Mouse (Mus musculus): ENCODE results near the gene Lpar1.

Gene Lpar1

DNA sequence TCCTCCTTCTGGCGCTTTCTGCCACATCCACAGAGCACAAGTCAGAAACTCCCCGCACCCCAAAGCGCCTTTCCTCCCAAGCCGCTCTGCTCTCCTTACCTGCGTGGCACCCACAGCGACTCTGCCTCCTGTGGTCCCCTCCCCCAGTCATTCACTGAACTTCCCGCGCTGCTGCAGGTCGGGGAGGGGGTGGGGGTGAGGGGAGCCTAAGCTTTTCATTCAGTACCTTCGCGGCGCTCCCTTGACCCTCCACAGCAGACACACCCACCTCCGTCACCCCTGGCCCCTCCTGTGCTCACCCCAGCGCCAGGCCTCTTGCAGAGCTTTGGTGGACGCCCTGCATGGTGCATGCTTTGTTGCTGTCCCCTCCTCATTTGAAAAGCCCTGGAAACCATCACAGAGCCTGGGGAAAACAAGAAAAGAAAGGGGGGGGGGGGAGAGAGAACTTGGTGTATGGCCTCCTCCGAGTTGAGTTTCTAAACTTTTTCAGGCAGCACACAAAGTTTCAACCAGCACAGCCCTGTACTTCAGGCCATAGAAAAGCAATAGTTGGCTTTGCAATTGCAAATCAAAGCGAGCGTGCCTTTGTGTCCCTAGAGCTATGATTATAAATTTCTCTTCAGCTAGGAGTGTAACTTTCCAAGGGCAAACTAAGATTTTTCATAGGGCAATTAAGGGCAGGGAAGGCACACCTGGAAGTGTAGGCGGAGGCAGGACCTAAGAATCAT is at the start of gene Lpar1:
Gene Lpar1, minus strand, starts transcription at position 268 of the 728 bp plus-strand sequence.
- DNase-seq, result peak in 1 of 2 experiments; percentile 36

DNA sequence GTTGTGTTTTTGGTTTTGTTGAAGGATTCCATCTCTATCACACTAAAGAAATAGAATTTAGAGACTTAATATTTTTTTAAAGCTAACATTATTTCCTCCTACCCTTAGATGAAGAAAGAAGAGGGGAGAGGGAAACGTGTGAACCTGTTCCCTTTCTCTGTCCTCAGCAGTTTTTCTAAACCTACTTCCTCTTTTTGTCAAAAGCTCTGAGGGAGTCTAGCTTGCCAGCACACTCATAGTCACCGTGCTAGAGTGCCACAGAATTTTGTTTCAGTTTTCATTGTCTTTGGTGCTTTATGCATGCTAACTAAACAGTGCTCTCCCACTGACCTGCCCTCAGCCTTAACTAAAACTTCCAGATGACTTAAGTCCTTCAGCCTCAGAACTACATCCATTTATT is 32.2 kb upstream of the Lpar1 start:
- DNase-seq, result no peak

GRCm38 (mm10) chr4:58581191-58581590 is 27.5 kb upstream of the Lpar1 start:
- no peak for DNase-seq

DNA sequence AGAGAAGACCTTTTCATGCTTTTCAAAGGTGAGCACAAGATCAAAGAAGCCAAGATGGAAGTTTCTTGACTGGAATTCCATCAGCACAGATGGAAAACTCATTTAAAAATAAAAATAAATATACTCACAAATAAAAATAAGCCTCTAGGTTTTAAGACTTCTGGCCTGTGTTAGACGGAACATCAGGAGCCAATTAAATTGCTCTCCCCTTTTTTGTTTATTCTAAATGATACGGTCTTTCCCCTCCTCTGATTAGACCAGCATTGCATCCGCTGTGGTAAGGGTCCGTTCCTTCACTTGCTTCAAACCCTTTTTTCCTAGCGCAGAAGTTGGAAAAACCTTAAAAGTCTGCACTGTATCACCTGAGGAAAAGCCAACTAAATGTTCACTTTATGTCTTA is 26.8 kb upstream of the Lpar1 start:
- DNase-seq, result no peak

GRCm38 (mm10) chr4:58580098-58580497 is 26.4 kb upstream of the Lpar1 start:
- DNase-seq, result no peak

- DNase-seq, result peak; percentile 15 to 56
Observed at GRCm38 (mm10) chr4:58578488-58578887, 24.8 kb upstream of the Lpar1 start.

DNA sequence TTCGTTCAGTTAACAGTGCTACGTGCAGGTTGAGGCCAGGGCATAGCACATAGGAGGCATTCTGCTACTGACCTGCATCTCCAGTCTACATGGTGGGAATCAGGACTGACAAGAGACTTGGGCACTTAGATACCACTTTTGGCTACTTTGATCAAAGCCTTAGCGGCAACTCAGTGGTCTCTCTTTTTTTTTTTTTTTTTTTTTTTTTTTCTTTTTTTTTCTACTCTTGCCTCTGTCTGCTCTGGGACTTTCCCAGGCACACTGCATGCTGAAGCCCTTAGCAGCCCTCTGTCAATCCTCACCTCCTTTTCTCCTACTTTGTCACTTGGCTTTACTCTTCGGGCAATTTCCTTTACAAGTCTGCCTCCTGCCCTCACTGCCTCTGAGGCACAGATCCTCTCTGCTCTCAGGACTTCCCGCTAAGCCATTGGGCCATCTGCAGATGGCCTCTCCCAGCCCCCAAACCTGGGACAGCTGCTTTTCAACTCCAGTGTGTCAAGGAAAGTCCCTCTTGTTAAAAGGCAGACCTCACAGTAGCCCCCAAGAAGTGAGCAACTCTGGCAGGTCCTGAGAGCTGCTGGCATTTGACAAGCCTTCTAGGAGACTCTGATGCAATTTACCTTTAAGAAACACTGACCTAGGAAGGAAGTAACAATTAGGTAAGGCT is 23.8 kb upstream of the Lpar1 start:
- no peak for DNase-seq

- no peak for DNase-seq
Observed at GRCm38 (mm10) chr4:58575831-58576230, 22.1 kb upstream of the Lpar1 start.

DNA sequence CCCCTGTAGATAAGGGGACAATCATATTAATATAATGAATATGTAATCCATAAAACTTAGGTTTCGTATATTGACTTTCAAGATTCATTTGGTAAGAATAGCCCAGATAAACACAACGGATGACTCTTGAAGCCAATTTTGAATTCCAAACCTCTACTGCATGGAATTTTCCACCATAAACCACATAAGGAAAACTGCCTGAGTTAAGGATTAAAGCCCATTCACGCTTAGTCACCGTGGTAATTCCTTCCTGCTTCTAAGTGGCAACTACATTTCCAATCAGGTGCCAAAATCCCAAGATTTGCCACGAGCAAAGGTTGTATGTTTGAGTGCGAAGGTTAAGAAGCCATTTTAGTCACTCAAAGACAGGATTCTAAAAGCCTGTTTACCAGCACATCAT is 20.3 kb upstream of the Lpar1 start:
- no peak for DNase-seq

DNA sequence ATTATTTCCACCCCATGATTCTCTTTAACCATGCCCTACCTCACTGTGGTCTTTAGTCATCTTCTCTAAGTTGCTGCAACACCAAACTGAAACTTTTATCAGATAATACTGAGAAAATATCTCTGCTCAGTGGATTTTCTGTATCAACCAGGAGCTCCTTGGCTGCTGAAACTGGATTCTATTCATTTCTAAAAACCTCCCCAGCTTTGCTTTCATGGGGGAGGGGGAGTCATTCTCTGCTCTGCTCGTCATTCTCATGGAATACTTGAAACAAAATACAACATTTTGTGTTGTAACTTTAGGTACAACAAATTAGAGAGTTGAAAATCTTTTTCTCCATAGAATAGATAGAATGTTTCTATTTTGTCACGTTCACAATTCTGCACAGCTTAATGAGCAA is 18.7 kb upstream of the Lpar1 start:
- no peak for DNase-seq

GRCm38 (mm10) chr4:58571661-58572060 is 18.0 kb upstream of the Lpar1 start:
- DNase-seq, result no peak

GRCm38 (mm10) chr4:58571232-58571631 is 17.5 kb upstream of the Lpar1 start:
- DNase-seq, result no peak

DNA sequence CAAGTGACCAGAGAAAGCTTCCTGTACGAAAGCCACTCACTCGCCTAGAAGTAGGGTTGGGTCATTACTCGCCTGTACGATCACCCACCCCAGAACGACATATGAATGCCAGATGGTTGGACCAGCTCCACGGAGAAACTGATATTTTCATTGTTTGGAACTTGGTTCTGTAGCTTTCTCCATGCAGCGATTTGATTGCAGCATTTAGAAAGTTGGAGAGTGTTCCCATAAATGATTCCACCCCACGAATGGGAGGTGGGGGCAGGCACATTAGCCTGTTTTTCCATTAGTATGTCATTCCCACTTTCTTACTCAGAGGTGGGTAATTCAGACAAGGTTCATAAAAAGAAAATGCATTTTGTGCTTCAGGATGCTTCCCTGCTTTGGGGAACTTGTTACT is 14.8 kb upstream of the Lpar1 start:
- no peak for DNase-seq

- no peak for DNase-seq
Observed at GRCm38 (mm10) chr4:58562776-58563175, 9.1 kb upstream of the Lpar1 start.

DNA sequence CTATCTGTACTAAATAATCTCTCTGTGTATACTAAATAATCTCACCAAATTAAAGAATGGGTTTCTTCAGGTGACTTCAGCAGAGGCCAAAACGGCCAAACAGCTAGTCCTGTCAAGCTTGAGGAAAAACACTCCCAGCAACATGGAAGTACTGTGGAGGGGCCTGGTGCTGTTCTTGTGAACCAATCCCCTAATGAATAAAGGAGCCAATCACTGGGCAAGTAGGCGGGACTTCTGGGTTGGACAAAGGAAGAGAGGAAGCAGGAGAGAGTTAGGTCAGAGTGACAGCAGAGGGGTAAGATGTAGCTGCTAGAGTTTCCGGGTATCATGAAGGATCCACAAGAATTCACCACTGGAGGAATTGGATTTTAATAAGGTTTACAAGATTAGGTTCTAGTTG is 3.3 kb upstream of the Lpar1 start:
- DNase-seq, result no peak

DNA sequence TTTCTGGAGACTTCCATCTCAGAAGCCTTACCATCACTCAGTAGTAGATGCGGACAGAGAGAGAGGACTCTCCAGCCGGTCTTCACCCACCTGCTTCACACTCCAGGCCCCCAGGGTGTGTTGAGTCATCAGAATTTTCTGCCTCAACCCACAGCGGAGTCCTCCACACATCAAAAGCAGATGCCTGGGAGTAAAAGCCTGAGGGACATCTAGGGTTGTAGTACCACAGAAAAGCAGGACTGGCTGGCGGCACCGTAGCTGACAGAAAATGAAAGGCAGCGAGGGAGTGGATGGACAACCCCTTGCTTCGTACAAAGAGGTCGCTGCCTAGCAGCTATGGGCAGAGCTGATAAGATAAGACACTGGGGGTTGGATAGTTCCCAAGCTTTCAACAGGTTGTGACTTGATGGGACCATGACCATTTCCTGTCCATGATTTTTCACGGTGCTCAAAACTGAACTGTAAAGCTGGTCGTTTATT is 701 bp upstream of the Lpar1 start:
- DNase-seq, result no peak

DNA sequence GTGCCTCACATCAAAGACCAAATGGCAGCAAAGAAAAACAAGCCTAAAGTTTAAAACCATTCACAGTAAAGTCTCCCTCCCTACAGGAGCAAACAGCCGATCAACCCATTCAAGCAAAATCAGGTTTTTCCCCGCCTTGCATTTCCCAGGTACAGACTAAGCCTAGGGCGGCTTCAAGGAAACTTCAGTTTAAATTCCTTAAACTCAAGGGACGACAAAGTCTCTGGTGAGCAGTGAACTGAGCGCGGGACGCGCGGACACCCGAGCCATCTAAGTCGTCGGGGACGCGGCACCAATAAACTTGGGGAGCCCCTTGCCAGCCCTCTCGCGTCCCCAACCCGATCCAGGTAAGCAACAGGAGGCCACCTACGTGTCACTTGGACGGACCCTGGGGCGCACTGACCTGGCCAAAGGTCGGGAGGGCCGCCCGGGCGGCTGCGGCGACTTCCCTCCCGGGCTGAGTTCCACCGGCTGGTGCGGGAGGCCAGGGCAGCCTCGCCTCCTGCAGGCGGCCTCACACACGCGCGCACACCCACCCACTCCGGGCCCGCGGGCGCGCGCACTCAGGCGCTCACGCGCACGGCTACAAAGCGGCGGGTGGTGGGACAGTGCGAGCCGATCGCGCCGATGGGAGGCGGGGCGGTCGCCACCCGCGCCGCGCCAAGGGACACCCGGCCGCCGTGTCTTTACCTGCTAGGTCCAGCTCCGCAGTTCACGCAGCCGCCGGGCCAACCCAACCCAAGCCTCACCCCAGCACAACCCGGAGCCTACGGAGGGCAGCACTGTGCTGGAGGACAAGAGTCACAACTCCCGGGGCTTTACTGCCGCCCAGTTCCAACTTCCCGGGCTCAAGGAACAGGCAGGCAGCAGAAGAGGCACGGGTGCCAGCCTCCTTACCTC is 717 bp downstream of the Lpar1 start:
- DNase-seq, result peak; percentile 70 to 88

- no peak for DNase-seq
Observed at GRCm38 (mm10) chr4:58552229-58552628, 1.5 kb downstream of the Lpar1 start.

GRCm38 (mm10) chr4:58551820-58552219 is 1.9 kb downstream of the Lpar1 start:
- peak; percentile 73 to 79 for DNase-seq

- DNase-seq, result no peak
Observed at GRCm38 (mm10) chr4:58547725-58548124, 6.0 kb downstream of the Lpar1 start.

GRCm38 (mm10) chr4:58547273-58547565 is 6.5 kb downstream of the Lpar1 start:
- DNase-seq, result no peak

- DNase-seq, result no peak
Observed at GRCm38 (mm10) chr4:58546441-58547272, 7.0 kb downstream of the Lpar1 start.

All from kidney, postnatal 25 days (tissue).